In the genomic region with DNA sequence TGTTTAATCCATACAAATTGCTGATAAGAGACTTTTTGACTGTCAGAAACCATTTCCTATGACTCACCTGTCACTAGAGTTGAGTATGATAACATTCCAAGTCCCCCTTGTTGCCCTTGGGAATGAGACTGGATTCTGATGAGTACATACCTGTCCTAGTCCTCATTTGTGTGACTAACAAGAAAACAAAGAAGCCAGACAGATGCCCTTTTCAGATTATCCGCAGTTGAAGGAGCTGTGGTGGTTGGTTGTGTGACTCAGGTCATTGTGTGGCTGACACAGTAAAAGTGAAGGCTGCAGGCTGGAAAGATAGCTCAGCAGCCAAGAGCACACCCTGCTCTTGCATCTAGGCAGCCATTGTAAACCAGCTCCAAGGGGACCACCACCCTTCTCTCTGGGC, we compare ENCODE assay signal across 16 mouse cellular contexts. TPM values are rescaled to one million over a fixed set of nuclear protein-coding genes. Genes with fewer than 3 reads are reported as not detected.
DNase-seq lines count a peak whose midpoint lies in the region.
"Had no signal": no experiment of that assay in that cellular context is flagged by ENCODE, and none has a peak within 500 bp of the region (broad histone marks: within the 10 kb centered on the region; RNA-seq: fewer than 3 reads in every experiment).

No protein-coding gene starts in this region.

- peak; percentile 39 for DNase-seq in adrenal gland, postnatal 14 days
- DNase-seq in adrenal gland, postnatal 25 days: no peak
- DNase-seq in 3134 (ENCODE audit: extremely low read depth, insufficient read length, low spot score) (peak; percentile 16), 416B (ENCODE audit: low read depth) (peak; percentile 69)
- DNase-seq in Muller cell, postnatal 12 days (ENCODE audit: inconsistent ontology term): peak; percentile 87
- DNase-seq in layer of hippocampus, adult 8-10 months (ENCODE audit: low spot score in 2 of 2): no peak
- no peak for DNase-seq in spleen, adult 12 weeks (ENCODE audit: low spot score)
- DNase-seq: cerebellum, adult 11 months; cerebellum, adult 8-10 months; cerebellum, postnatal 14 days; gastrocnemius, postnatal 10 days; heart, adult 18-20 months; heart, postnatal 10 days; heart, postnatal 4 days had no signal

RNA-seq across cellular contexts. Expression of gene Gm10401, which starts 35.5 kb away (rescaled TPM):
- total RNA-seq in adrenal gland, postnatal 14 days (2021): not detected in 2 replicates
- total RNA-seq in adrenal gland, postnatal 25 days (2021): not detected in 2 replicates
- not detected for total RNA-seq in layer of hippocampus, adult 8-10 months (2022)
- total RNA-seq: adrenal gland, adult 18-20 months; gastrocnemius, postnatal 10 days; gastrocnemius, postnatal 4 days; heart, adult 18-20 months; heart, postnatal 10 days; heart, postnatal 4 days had no signal

RNA-seq across cellular contexts. Expression of gene Sppl3, which starts 51.6 kb away (rescaled TPM):
- 54.8 and 59.2 TPM in 2 replicates for total RNA-seq in adrenal gland, postnatal 14 days (2021)
- 52.2 and 59.0 TPM in 2 replicates for total RNA-seq in adrenal gland, postnatal 25 days (2021)
- total RNA-seq in layer of hippocampus, adult 8-10 months (2022): 10 to 100 TPM; 71.6 to 80.6 (median 77.4) TPM

RNA-seq across cellular contexts. Expression of gene Acads, which starts 56.6 kb away (rescaled TPM):
- total RNA-seq in adrenal gland, postnatal 14 days (2021): 308 and 317 TPM in 2 replicates
- 181 and 197 TPM in 2 replicates for total RNA-seq in adrenal gland, postnatal 25 days (2021)
- total RNA-seq in layer of hippocampus, adult 8-10 months (2022): 10 to 100 TPM in 1 of 4 experiments, 1 to 10 TPM in 3; 8.1 to 11.7 (median 9.2) TPM

Comparison
In these comparisons a context has a peak if more than half of its experiments do, and no peak if none do; other contexts are left out.
1. DNase-seq: peak in adrenal gland, postnatal 14 days (single experiment), 3134 (single experiment), 416B (single experiment) and Muller cell, postnatal 12 days (single experiment); none in adrenal gland, postnatal 25 days (single experiment), layer of hippocampus, adult 8-10 months (0 of 2) and spleen, adult 12 weeks (single experiment).
2. RNA of gene Acads, which starts 56.6 kb away (total RNA-seq): 308 to 317 TPM in adrenal gland, postnatal 14 days and 181 to 197 TPM in adrenal gland, postnatal 25 days; 8.1 to 11.7 TPM in layer of hippocampus, adult 8-10 months; every median in the first group is over 10 times any median in the second.